Mouse (Mus musculus) lung, postnatal 0 days (tissue): ENCODE measurements around the gene Rybp. TPM values are rescaled to one million over a fixed set of nuclear protein-coding genes. Genes with fewer than 3 reads are reported as not detected.

Experiments used
- ATAC-seq: fragments of 200-750 bp; cut with Nextera tagmentation; 2 replicates; pipeline ENCODE4 v1.8.0; 2017; ENCODE audit warnings: moderate library complexity
- DNase-seq: peaks from one replicate; pipeline ENCODE4 v3.0.0-alpha.2; 2016; ENCODE audit warnings: low spot score
- H3K27ac ChIP-seq: fragments of 300-500 bp; sonication (generic); 2 replicates; pipeline ENCODE4 v1.5.1; 2014; ENCODE audit warnings: antibody characterized with exemption, mild to moderate bottlenecking, low read length, mixed read lengths
- H3K27me3 ChIP-seq: fragments of 300-500 bp; sonication (generic); replicated peaks from 2 replicates; pipeline ENCODE4 v1.6.1; 2014; ENCODE audit warnings: low read length, mixed read lengths; ENCODE audit not compliant: insufficient read depth
- H3K36me3 ChIP-seq: fragments of 300-500 bp; sonication (generic); 2 replicates; pipeline ENCODE4 v1.6.1; 2014; ENCODE audit warnings: low read length, mixed read lengths; ENCODE audit not compliant: insufficient read depth
- H3K4me1 ChIP-seq: fragments of 300-500 bp; sonication (generic); 2 replicates; pipeline ENCODE4 v1.6.1; 2014; ENCODE audit warnings: antibody characterized with exemption, low read depth, low read length, mixed read lengths; ENCODE audit not compliant: insufficient read depth
- H3K4me2 ChIP-seq: fragments of 300-500 bp; sonication (generic); replicated peaks from 2 replicates; pipeline ENCODE4 v1.6.1; 2014; ENCODE audit warnings: low read depth, mild to moderate bottlenecking, low read length, moderate library complexity, mixed read lengths
- H3K4me3 ChIP-seq: fragments of 300-500 bp; sonication (generic); 2 replicates; pipeline ENCODE4 v1.5.1; 2014; ENCODE audit warnings: low read depth, low read length
- H3K9ac ChIP-seq: fragments of 300-500 bp; sonication (generic); replicated peaks from 2 replicates; pipeline ENCODE4 v1.6.1; 2014; ENCODE audit warnings: low read depth, mild to moderate bottlenecking
- H3K9me3 ChIP-seq: fragments of 300-500 bp; sonication (generic); 2 replicates; pipeline ENCODE4 v1.6.1; 2016; ENCODE audit warnings: low read length, mixed read lengths
- CTCF ChIP-seq: IDR thresholded peaks from 2 replicates; pipeline ENCODE4 v1.5.1; 2016; ENCODE audit warnings: antibody characterized with exemption, mild to moderate bottlenecking
- EP300 ChIP-seq: IDR thresholded peaks from 2 replicates; pipeline ENCODE4 v1.6.1; 2016; ENCODE audit warnings: antibody characterized with exemption, mild to moderate bottlenecking, control low read depth
- WGBS: fragments of 180-500 bp; shearing (Covaris S2); extraction: QIAGEN DNeasy Blood & Tissue Kit; methylation state at CpG from one replicate; pipeline ENCODE4 v1.1.7; 2014; 5-methylcytosine and 5-hydroxymethylcytosine counted together
- polyA plus RNA-seq: library from polyadenylated mRNA; unstranded; fragments of >200 nt; fragmentation: Nextera tagmentation; extraction: Ambion mirVana; gene quantifications from 2 replicates; pipeline ENCODE4 v1.2.1, GENCODE M21; 2015

Rybp gene
- polyA plus RNA-seq, 1 experiment from 2014 or later, result 16.6 TPM

DNA sequence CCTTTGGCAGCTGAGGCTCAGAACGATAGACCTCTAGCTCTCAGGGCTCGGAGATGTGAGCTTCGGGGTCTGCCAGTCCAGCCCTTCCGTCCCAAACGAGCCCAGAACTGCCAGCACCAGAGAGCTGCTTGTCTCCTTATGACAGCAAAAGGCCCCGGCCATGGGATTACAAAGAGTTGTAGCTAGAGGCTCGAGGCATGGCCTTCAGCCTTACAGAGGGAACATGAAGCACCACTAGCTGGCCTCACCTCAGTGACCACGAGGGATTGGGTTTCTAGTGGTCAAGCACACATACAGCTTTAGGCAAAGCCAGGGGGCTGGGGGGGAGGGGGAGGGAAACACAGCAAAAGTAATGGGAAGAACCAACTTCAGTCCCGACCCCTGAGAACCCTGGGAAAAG is 43.8 kb upstream of the Rybp start:
- Histone ChIP-seq H3K4me1 (peaks cover 7% of the 10 kb centered on the region), H3K9me3 (no peaks in the 10 kb centered on the region), H3K27me3 (no peaks in the 10 kb centered on the region), H3K27ac (no peak overlapping the region), H3K36me3 (no peaks in the 10 kb centered on the region), H3K4me3 (no peak overlapping the region), H3K9ac (no peak overlapping the region), H3K4me2 (no peak overlapping the region)
- DNase-seq, result no peak
- TF ChIP-seq EP300, result no peak
- 82% methylated on average over 9 of the region's 9 CpGs for WGBS
- no peak for ATAC-seq

DNA sequence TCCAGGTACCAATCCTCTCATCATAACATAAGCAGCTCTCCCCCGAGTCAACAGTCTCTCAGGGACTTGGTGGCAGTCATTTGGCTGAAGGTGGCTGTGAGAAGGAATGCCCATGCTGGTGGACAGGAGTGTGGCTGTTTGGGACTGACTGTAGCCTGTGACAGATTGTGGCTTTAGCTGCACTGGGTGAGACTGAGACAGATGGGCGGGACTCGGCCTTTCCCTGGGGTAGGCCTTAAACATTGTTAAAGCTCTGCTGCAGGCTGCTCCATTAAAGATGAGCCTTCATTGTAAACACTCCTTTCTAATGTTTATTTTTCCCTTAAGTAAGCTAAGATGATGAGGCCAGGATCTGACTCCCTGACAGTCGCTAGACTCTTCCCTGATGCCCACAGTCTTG is 42.3 kb upstream of the Rybp start:
- DNase-seq (no peak), ATAC-seq (no peak)
- no peak overlapping the region for H3K27ac ChIP-seq
- no peaks in the 10 kb centered on the region for H3K27me3 ChIP-seq
- TF ChIP-seq CTCF (no peak), EP300 (no peak)
- H3K4me3 ChIP-seq, result no peak overlapping the region
- 40% methylated on average over 4 of the region's 4 CpGs for WGBS
- H3K36me3 ChIP-seq, result no peaks in the 10 kb centered on the region
- no peaks in the 10 kb centered on the region for H3K9me3 ChIP-seq
- H3K9ac ChIP-seq, result no peak overlapping the region
- no peak overlapping the region for H3K4me2 ChIP-seq
- peaks cover 3% of the 10 kb centered on the region; the same call in 1 of the 2 replicates for H3K4me1 ChIP-seq

DNA sequence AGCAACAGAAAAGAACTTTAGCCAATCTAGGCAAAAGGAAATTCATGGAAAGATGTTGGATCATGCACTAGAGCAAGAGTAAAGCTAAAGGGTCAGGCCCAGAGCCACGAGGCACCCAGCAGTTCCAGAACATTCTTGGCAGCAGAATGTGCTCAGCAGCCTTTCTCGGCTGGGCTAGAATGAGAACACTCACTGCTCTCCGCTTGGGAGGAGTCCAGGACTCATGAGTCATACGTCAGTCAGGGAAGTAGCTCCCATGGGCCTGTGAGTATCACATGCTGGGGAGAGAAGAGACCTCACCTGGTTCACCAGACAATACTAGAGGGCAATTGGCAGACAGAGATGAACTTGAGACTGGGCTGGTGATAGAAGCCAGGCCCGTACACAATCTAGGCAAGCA is 39.8 kb upstream of the Rybp start:
- 32% methylated on average over 5 of the region's 5 CpGs for WGBS
- TF ChIP-seq CTCF (no peak), EP300 (0 out of 2 replicates have a peak, but pooled peaks have one; percentile 7)
- no peaks in the 10 kb centered on the region for H3K9me3 ChIP-seq
- no peak overlapping the region for H3K27ac ChIP-seq
- DNase-seq (peak; percentile 95), ATAC-seq (peak; percentile 91)
- no peaks in the 10 kb centered on the region for H3K36me3 ChIP-seq
- no peak overlapping the region for H3K4me2 ChIP-seq
- H3K4me3 ChIP-seq, result no peak overlapping the region
- H3K9ac ChIP-seq, result no peak overlapping the region
- no peaks in the 10 kb centered on the region for H3K27me3 ChIP-seq
- peaks cover 3% of the 10 kb centered on the region for H3K4me1 ChIP-seq

DNA sequence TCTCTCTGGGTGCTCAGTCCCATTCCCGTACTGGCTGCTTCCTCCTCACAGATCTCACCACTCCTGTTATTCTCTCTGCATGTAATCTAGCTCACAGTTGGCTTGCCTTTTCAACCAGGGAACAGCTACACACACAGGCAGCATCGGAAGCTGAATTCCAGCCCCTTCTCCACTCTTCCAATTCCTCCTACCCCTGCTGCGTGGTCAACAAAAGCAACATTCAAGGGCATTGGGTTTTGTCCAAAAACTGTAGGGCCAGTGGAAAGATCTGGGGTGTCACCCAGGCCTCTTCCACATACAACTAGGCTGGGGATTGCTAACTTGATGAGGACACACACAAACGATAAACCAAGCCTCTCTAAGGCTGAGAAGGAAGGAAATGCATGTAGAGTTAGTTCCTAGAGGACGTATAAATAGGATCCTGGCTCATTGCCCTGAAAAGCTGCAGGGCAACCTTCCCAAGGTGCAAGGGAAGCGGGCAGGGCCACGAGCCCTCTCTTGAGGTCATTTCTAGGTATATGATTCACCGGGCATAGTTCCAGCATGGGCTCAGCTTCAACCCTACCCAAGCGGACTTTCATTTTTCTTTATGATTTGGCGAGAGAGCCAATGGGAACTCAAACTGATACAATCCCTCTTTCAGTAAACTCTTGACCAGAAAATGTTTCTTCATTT is 36.6 kb upstream of the Rybp start:
- Histone ChIP-seq H3K4me3 (no peak overlapping the region), H3K4me2 (no peak overlapping the region), H3K4me1 (no peaks in the 10 kb centered on the region; the same call in 1 of the 2 replicates), H3K27me3 (no peaks in the 10 kb centered on the region), H3K9ac (no peak overlapping the region), H3K9me3 (no peaks in the 10 kb centered on the region), H3K36me3 (no peaks in the 10 kb centered on the region), H3K27ac (no peak overlapping the region)
- 44% methylated on average over 10 of the region's 10 CpGs for WGBS
- DNase-seq (peak; percentile 64), ATAC-seq (no peak)
- no peak for TF ChIP-seq CTCF
- TF ChIP-seq EP300, result no peak

DNA sequence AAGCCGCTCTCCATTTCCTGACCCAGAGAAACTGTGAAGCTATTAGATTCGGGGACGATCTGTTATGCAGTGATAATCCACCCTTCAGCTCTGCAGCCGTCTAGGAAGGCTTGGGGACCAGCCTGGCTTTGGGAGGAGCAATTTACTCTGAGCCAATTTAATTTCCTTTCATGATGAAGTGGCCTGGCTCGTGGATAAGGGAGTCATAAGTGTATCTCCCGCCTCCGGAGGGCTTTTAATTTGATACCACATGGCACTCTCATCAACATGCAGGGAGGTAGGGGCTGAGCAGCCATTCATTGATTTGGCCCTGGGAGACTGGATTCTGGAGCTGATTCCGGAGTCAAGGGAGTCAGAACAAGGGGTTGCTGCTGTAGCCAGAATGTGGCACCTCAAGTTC is 35.3 kb upstream of the Rybp start:
- Histone ChIP-seq H3K9ac (no peak overlapping the region), H3K27ac (no peak overlapping the region), H3K36me3 (no peaks in the 10 kb centered on the region), H3K4me3 (no peak overlapping the region), H3K4me2 (no peak overlapping the region), H3K9me3 (no peaks in the 10 kb centered on the region), H3K27me3 (no peaks in the 10 kb centered on the region), H3K4me1 (no peaks in the 10 kb centered on the region; the same call in 1 of the 2 replicates)
- WGBS, result 44% methylated on average over 8 of the region's 8 CpGs
- no peak for TF ChIP-seq EP300
- TF ChIP-seq CTCF, result no peak
- ATAC-seq, result no peak
- no peak for DNase-seq

DNA sequence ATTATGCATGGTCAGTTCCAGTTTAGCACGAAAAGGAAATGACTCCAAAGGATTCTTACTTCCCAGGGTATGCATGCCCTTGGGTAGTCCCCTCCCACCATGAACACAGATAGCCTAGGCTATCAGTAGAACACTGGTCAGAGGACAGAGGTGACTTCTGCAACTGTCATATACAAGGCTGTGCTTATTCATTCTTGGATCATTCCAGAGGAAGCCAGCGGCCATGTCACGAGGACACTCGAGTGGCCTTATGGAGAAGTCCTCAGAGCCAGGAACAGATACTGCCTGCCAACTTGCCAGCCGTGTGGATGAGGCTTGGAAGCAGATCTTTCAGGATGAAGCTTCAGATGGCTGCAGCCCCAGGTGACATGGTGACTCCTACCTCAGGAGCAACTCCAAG is 34.9 kb upstream of the Rybp start:
- H3K9me3 ChIP-seq, result no peaks in the 10 kb centered on the region
- ATAC-seq (no peak), DNase-seq (no peak)
- TF ChIP-seq CTCF (no peak), EP300 (no peak)
- H3K36me3 ChIP-seq, result no peaks in the 10 kb centered on the region
- WGBS, result 75% methylated on average over 5 of the region's 5 CpGs
- H3K4me3 ChIP-seq, result no peak overlapping the region
- H3K9ac ChIP-seq, result no peak overlapping the region
- no peaks in the 10 kb centered on the region for H3K27me3 ChIP-seq
- no peaks in the 10 kb centered on the region; the same call in 1 of the 2 replicates for H3K4me1 ChIP-seq
- no peak overlapping the region for H3K4me2 ChIP-seq
- H3K27ac ChIP-seq, result no peak overlapping the region

DNA sequence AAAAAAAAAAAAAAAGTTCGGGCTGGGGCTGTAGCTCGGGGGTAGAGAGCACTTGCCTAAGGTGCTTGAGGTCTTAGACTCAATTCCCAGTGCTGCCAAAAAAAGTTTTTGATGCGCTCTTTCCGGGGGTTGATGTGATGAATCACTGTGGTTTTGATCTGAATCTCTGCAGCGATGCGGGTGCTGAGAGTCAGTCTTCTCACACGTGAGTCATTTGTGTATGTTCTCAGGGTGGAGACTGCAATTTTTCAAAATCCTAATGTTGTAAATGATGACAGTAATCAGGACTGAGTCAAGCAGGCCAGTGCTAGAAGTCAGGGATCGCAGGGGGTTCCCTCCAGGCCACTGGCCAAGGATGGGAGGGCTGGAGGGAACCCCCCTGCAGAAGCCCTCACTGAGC is 26.9 kb upstream of the Rybp start:
- no peak for ATAC-seq
- H3K4me2 ChIP-seq, result no peak overlapping the region
- H3K4me3 ChIP-seq, result no peak overlapping the region
- H3K4me1 ChIP-seq, result no peaks in the 10 kb centered on the region
- H3K9me3 ChIP-seq, result no peaks in the 10 kb centered on the region
- no peaks in the 10 kb centered on the region for H3K27me3 ChIP-seq
- DNase-seq, result no peak
- 52% methylated on average over 8 of the region's 8 CpGs for WGBS
- H3K36me3 ChIP-seq, result no peaks in the 10 kb centered on the region
- no peak overlapping the region for H3K27ac ChIP-seq
- no peak overlapping the region for H3K9ac ChIP-seq
- TF ChIP-seq CTCF, result no peak
- TF ChIP-seq EP300, result no peak
